Mouse (Mus musculus) CH12.LX (cell line): ENCODE data around the gene Hist1h4f.

Experiments used
- CTCF ChIP-seq, 2 experiments: IDR thresholded peaks in 1 of 2; conservative IDR thresholded peaks in 1 of 2; 2 replicates each; pipeline ENCODE4 v1.5.1; 2011 to 2012; ENCODE audit warnings: low read depth in 2 of 2, low read length in 2 of 2, improper control_type of control experiment in 1 of 2, inconsistent platforms in 1 of 2, mild to moderate bottlenecking in 1 of 2, moderate library complexity in 1 of 2
- EP300 ChIP-seq: IDR thresholded peaks from 2 replicates; pipeline ENCODE4 v1.6.1; 2011; ENCODE audit warnings: low read length, improper control_type of control experiment
- IRF4 ChIP-seq: IDR thresholded peaks from 2 replicates; pipeline ENCODE4 v1.6.1; 2014; ENCODE audit warnings: low read depth, mild to moderate bottlenecking, inconsistent platforms, low read length, improper control_type of control experiment

GRCm38 (mm10) chr13:23515826-23516620 lies 35.4 kb downstream of the Hist1h4f start:
- TF ChIP-seq CTCF (conservative IDR thresholded peaks at IDR 0.05 in 1 of 2, IDR thresholded peaks at IDR 0.05 in 1 of 2; ENCODE audit: low read depth in 2 of 2, low read length in 2 of 2) (no peak), IRF4 (no peak), EP300 (no peak)
